Mouse (Mus musculus) ES-E14 (cell line): ENCODE measurements around the gene Cyp27b1. TPM values are rescaled to one million over a fixed set of nuclear protein-coding genes. Genes with fewer than 3 reads are reported as not detected.

Source experiments
- DNase-seq: peaks from one replicate; pipeline ENCODE4 v3.0.0-alpha.2; 2013; ENCODE audit warnings: low read depth, low spot score
- H3K27ac ChIP-seq: 2 replicates; pipeline ENCODE4 v1.5.1; 2012; ENCODE audit warnings: low read depth, mild to moderate bottlenecking, low read length, moderate library complexity, mixed read lengths; ENCODE audit not compliant: poor library complexity, insufficient read depth, severe bottlenecking
- H3K36me3 ChIP-seq: 2 replicates; pipeline ENCODE4 v1.6.1; 2012; ENCODE audit warnings: mild to moderate bottlenecking, low read length, moderate library complexity, mixed read lengths; ENCODE audit not compliant: control insufficient read depth, poor library complexity, insufficient read depth, severe bottlenecking
- H3K4me1 ChIP-seq, 2 experiments: fragments of 150-350 bp in 1 of 2; sonication (generic) in 1 of 2; 2 replicates each; pipeline ENCODE4 v1.6.1; 2012; ENCODE audit warnings: low read length in 2 of 2, mild to moderate bottlenecking in 1 of 2, mixed read lengths in 1 of 2; ENCODE audit not compliant: control insufficient read depth in 2 of 2, insufficient read depth in 2 of 2, poor library complexity in 1 of 2
- H3K4me3 ChIP-seq, 2 experiments: fragments of 150-350 bp in 1 of 2; sonication (generic) in 1 of 2; 2 replicates each; pipeline ENCODE4 v1.5.1; 2012; ENCODE audit warnings: low read length in 2 of 2, low read depth in 1 of 2, mild to moderate bottlenecking in 1 of 2, mixed read lengths in 1 of 2; ENCODE audit not compliant: insufficient read depth in 1 of 2, poor library complexity in 1 of 2, severe bottlenecking in 1 of 2
- H3K9ac ChIP-seq: 2 replicates; pipeline ENCODE4 v1.6.1; 2012; ENCODE audit warnings: low read depth, mild to moderate bottlenecking, low read length, mixed read lengths; ENCODE audit not compliant: poor library complexity, insufficient read depth, severe bottlenecking
- H3K9me3 ChIP-seq: fragments of 150-350 bp; sonication (generic); 2 replicates; pipeline ENCODE4 v1.6.1; 2012; ENCODE audit warnings: low read depth, mild to moderate bottlenecking, low read length; ENCODE audit not compliant: control insufficient read depth, insufficient read depth
- CHD2 ChIP-seq: IDR thresholded peaks from 2 replicates; pipeline ENCODE4 v1.6.1; 2014; ENCODE audit warnings: mild to moderate bottlenecking, low read depth, low read length, inconsistent platforms
- HCFC1 ChIP-seq: IDR thresholded peaks from 2 replicates; pipeline ENCODE4 v1.6.1; 2012; ENCODE audit warnings: low read length, inconsistent platforms, borderline replicate concordance; ENCODE audit not compliant: insufficient read depth
- MAFK ChIP-seq: IDR thresholded peaks from 2 replicates; pipeline ENCODE4 v1.6.1; 2014; ENCODE audit warnings: mild to moderate bottlenecking, low read depth, low read length, inconsistent platforms; ENCODE audit not compliant: insufficient read depth
- ZC3H11A ChIP-seq: IDR thresholded peaks from 2 replicates; pipeline ENCODE4 v1.6.1; 2012; ENCODE audit warnings: low read depth, mild to moderate bottlenecking, inconsistent platforms, low read length, borderline replicate concordance
- ZNF384 ChIP-seq: IDR thresholded peaks from 2 replicates; pipeline ENCODE4 v1.6.1; 2012; ENCODE audit warnings: low read depth, low read length, inconsistent platforms
- in situ Hi-C, 2 experiments: fragments of 600-800 bp; cut with MboI; formaldehyde crosslinking; loops; one replicate each; pipeline ENCODE4 v1.15.1; 2025; ENCODE audit warnings: low sequenced_read_pairs in 2 of 2, inconsistent platforms in 1 of 2; ENCODE audit not compliant: unreplicated experiment in 2 of 2
- total RNA-seq: library from RNA; depleted of rRNA; stranded (reverse); fragments of 300-350 nt; gene quantifications from 2 replicates; pipeline ENCODE4 v1.2.3, GENCODE M21; 2012

Gene Cyp27b1
- total RNA-seq, 1 experiment = 0.40 TPM

- Histone ChIP-seq H3K27ac (no peak overlapping the region), H3K4me3 (peak overlapping the region; percentile 87 to 96), H3K36me3 (peaks cover 16% of the 10 kb centered on the region), H3K9ac (peak overlapping the region; percentile 66), H3K4me1 (peaks cover 3 to 18% of the 10 kb centered on the region in 2 experiments), H3K9me3 (no peaks in the 10 kb centered on the region)
- TF ChIP-seq ZNF384 (peak; percentile 93), CHD2 (no peak)
- in situ Hi-C loops = no loop called here
- no peak for DNase-seq
Measured at GRCm38 (mm10) chr10:127040569-127041214, 7.4 kb upstream of the Cyp27b1 start.

GRCm38 (mm10) chr10:127041274-127041766 is 6.7 kb upstream of the Cyp27b1 start, which contains the start of the genes Mettl1 and Eef1akmt3:
Gene Mettl1, plus strand, starts transcription at chr10:127041414.
Gene Eef1akmt3, minus strand, starts transcription at chr10:127041513.
- Histone ChIP-seq H3K9ac (peak within 1 kb of the TSS; percentile 95), H3K4me1 (peaks cover 3 to 18% of the 10 kb centered on the region in 2 experiments), H3K9me3 (no peaks in the 10 kb centered on the region), H3K4me3 (peak within 1 kb of the TSS; percentile 87 to 96), H3K27ac (peak within 1 kb of the TSS; percentile 84), H3K36me3 (peaks cover 19% of the 10 kb centered on the region)
- TF ChIP-seq CHD2 (no peak), HCFC1 (no peak), ZC3H11A (no peak), MAFK (no peak), ZNF384 (no peak; the same call in 1 of the 2 replicates)
- DNase-seq = no peak
- in situ Hi-C loops = no loop called here

- H3K4me1 ChIP-seq = peaks cover 3 to 18% of the 10 kb centered on the region in 2 experiments
- peak; percentile 82 for DNase-seq
- H3K36me3 ChIP-seq = peaks cover 19% of the 10 kb centered on the region
- H3K9ac ChIP-seq = peak overlapping the region; percentile 95
- H3K9me3 ChIP-seq = no peaks in the 10 kb centered on the region
- peak overlapping the region; percentile 84 for H3K27ac ChIP-seq
- H3K4me3 ChIP-seq = peak overlapping the region; percentile 87 to 96
- peak; percentile 83 for TF ChIP-seq HCFC1
- no peak for TF ChIP-seq CHD2
- in situ Hi-C loops = no loop called here
Measured at GRCm38 (mm10) chr10:127041774-127042338, 6.2 kb upstream of the Cyp27b1 start.

- peaks cover 1 to 18% of the 10 kb centered on the region in 2 experiments for H3K4me1 ChIP-seq
- H3K9ac ChIP-seq = peak overlapping the region; percentile 95; the same call in 1 of the 2 replicates
- in situ Hi-C loops = no loop called here
- H3K36me3 ChIP-seq = peaks cover 19% of the 10 kb centered on the region
- H3K4me3 ChIP-seq = peak overlapping the region; percentile 87 to 96
- no peak overlapping the region for H3K27ac ChIP-seq
- no peaks in the 10 kb centered on the region for H3K9me3 ChIP-seq
- TF ChIP-seq ZNF384 (no peak), CHD2 (no peak), ZC3H11A (no peak), MAFK (no peak), HCFC1 (no peak)
- no peak for DNase-seq
Measured at GRCm38 (mm10) chr10:127042468-127043115, 5.5 kb upstream of the Cyp27b1 start.
